Mouse (Mus musculus) midbrain, embryonic 15.5 days (tissue): ENCODE measurements around the gene Vps13d. TPM values are rescaled to one million over a fixed set of nuclear protein-coding genes. Genes with fewer than 3 reads are reported as not detected.

Experiments used
- ATAC-seq: fragments of 200-750 bp; cut with Nextera tagmentation; replicated peaks from 2 replicates; pipeline ENCODE4 v1.8.0; 2017; ENCODE audit warnings: moderate TSS enrichment
- H3K27ac ChIP-seq: fragments of 300-500 bp; sonication (generic); 2 replicates; pipeline ENCODE4 v1.5.1; 2015; ENCODE audit warnings: mild to moderate bottlenecking, inconsistent platforms
- H3K27me3 ChIP-seq: fragments of 300-500 bp; sonication (generic); replicated peaks from 2 replicates; pipeline ENCODE4 v1.6.1; 2015; ENCODE audit warnings: inconsistent platforms
- H3K36me3 ChIP-seq: fragments of 300-500 bp; sonication (generic); replicated peaks from 2 replicates; pipeline ENCODE4 v1.6.1; 2015; ENCODE audit warnings: inconsistent platforms
- H3K4me1 ChIP-seq: fragments of 300-500 bp; sonication (generic); 2 replicates; pipeline ENCODE4 v1.6.1; 2015; ENCODE audit warnings: inconsistent platforms
- H3K4me2 ChIP-seq: fragments of 300-500 bp; sonication (generic); 2 replicates; pipeline ENCODE4 v1.6.1; 2015; ENCODE audit warnings: inconsistent platforms, mild to moderate bottlenecking, moderate library complexity
- H3K4me3 ChIP-seq: fragments of 300-500 bp; sonication (generic); 2 replicates; pipeline ENCODE4 v1.5.1; 2015; ENCODE audit warnings: mild to moderate bottlenecking, inconsistent platforms
- H3K9ac ChIP-seq: fragments of 300-500 bp; sonication (generic); 2 replicates; pipeline ENCODE4 v1.6.1; 2015; ENCODE audit warnings: mild to moderate bottlenecking, inconsistent platforms
- H3K9me3 ChIP-seq: fragments of 300-500 bp; sonication (generic); 2 replicates; pipeline ENCODE4 v1.6.1; 2016; ENCODE audit warnings: inconsistent platforms
- WGBS: fragments of 180-500 bp; shearing (Covaris S2); methylation state at CpG from one replicate; pipeline ENCODE4 v1.1.7; 2015; ENCODE audit warnings: mixed read lengths; 5-methylcytosine and 5-hydroxymethylcytosine counted together
- polyA plus RNA-seq: library from polyadenylated mRNA; unstranded; fragments of >200 nt; fragmentation: Nextera tagmentation; extraction: Ambion mirVana; gene quantifications from 2 replicates; pipeline ENCODE4 v1.2.1, GENCODE M21; 2015

Vps13d gene
- polyA plus RNA-seq, 1 experiment from 2014 or later = 9.6 TPM

- Histone ChIP-seq H3K9me3 (no peaks in the 10 kb centered on the region), H3K9ac (no peak overlapping the region), H3K4me3 (no peak overlapping the region), H3K27ac (no peak overlapping the region), H3K27me3 (no peaks in the 10 kb centered on the region), H3K36me3 (0 out of 2 replicates have a peak, but pooled peaks cover 10% of the 10 kb centered on the region), H3K4me2 (no peak overlapping the region), H3K4me1 (0 out of 2 replicates have a peak, but pooled peaks cover 3% of the 10 kb centered on the region)
- no peak for ATAC-seq
- WGBS = 96% methylated on average over 2 of the region's 2 CpGs
Measured at GRCm38 (mm10) chr4:145020383-145020782, 174.4 kb downstream of the Vps13d start.

GRCm38 (mm10) chr4:145019121-145019714 is 175.6 kb downstream of the Vps13d start:
- Histone ChIP-seq H3K9me3 (no peaks in the 10 kb centered on the region), H3K4me2 (no peak overlapping the region), H3K9ac (no peak overlapping the region), H3K4me1 (no peaks in the 10 kb centered on the region), H3K27me3 (no peaks in the 10 kb centered on the region), H3K36me3 (0 out of 2 replicates have a peak, but pooled peaks cover 10% of the 10 kb centered on the region), H3K4me3 (no peak overlapping the region), H3K27ac (no peak overlapping the region)
- no peak for ATAC-seq
- WGBS = 96% methylated on average over 3 of the region's 3 CpGs

GRCm38 (mm10) chr4:145017745-145018144 is 177.1 kb downstream of the Vps13d start:
- ATAC-seq = no peak
- 92% methylated on average over 2 of the region's 2 CpGs for WGBS
- H3K9ac ChIP-seq = no peak overlapping the region

GRCm38 (mm10) chr4:145016669-145017068 is 178.1 kb downstream of the Vps13d start:
- Histone ChIP-seq H3K9me3 (no peaks in the 10 kb centered on the region), H3K4me1 (no peaks in the 10 kb centered on the region), H3K4me3 (no peak overlapping the region), H3K27ac (no peak overlapping the region), H3K27me3 (no peaks in the 10 kb centered on the region), H3K36me3 (0 out of 2 replicates have a peak, but pooled peaks cover 10% of the 10 kb centered on the region), H3K4me2 (no peak overlapping the region), H3K9ac (no peak overlapping the region)
- no peak for ATAC-seq
- 94% methylated on average over 1 of the region's 1 CpGs for WGBS

More at GRCm38 (mm10) chr4:145017745-145018144, 177.1 kb downstream of the Vps13d start:
- Histone ChIP-seq H3K4me2 (no peak overlapping the region), H3K9me3 (no peaks in the 10 kb centered on the region), H3K27ac (no peak overlapping the region), H3K4me1 (no peaks in the 10 kb centered on the region), H3K4me3 (no peak overlapping the region), H3K27me3 (no peaks in the 10 kb centered on the region), H3K36me3 (0 out of 2 replicates have a peak, but pooled peaks cover 10% of the 10 kb centered on the region)

GRCm38 (mm10) chr4:145014632-145014960 is 180.2 kb downstream of the Vps13d start:
- no peaks in the 10 kb centered on the region for H3K4me1 ChIP-seq
- no peak overlapping the region for H3K9ac ChIP-seq
- H3K4me3 ChIP-seq = no peak overlapping the region
- no peak overlapping the region for H3K4me2 ChIP-seq
- no peak for ATAC-seq
- no peak overlapping the region for H3K27ac ChIP-seq
- 0 out of 2 replicates have a peak, but pooled peaks cover 10% of the 10 kb centered on the region for H3K36me3 ChIP-seq
- no peaks in the 10 kb centered on the region for H3K9me3 ChIP-seq
- H3K27me3 ChIP-seq = no peaks in the 10 kb centered on the region
- 92% methylated on average over 4 of the region's 4 CpGs for WGBS

- Histone ChIP-seq H3K4me1 (no peaks in the 10 kb centered on the region), H3K27me3 (no peaks in the 10 kb centered on the region), H3K9ac (no peak overlapping the region), H3K4me3 (no peak overlapping the region), H3K36me3 (0 out of 2 replicates have a peak, but pooled peaks cover 10% of the 10 kb centered on the region), H3K9me3 (no peaks in the 10 kb centered on the region), H3K4me2 (no peak overlapping the region), H3K27ac (no peak overlapping the region)
- ATAC-seq = no peak
- 83% methylated on average over 7 of the region's 7 CpGs for WGBS
Measured at GRCm38 (mm10) chr4:145013760-145014631, 180.8 kb downstream of the Vps13d start.

GRCm38 (mm10) chr4:145013187-145013586 is 181.6 kb downstream of the Vps13d start:
- Histone ChIP-seq H3K4me3 (no peak overlapping the region), H3K9me3 (no peaks in the 10 kb centered on the region), H3K4me1 (no peaks in the 10 kb centered on the region), H3K36me3 (0 out of 2 replicates have a peak, but pooled peaks cover 10% of the 10 kb centered on the region), H3K9ac (no peak overlapping the region), H3K27me3 (no peaks in the 10 kb centered on the region), H3K27ac (no peak overlapping the region), H3K4me2 (no peak overlapping the region)
- WGBS = 88% methylated on average over 4 of the region's 4 CpGs
- ATAC-seq = no peak

GRCm38 (mm10) chr4:145011156-145011555 is 183.6 kb downstream of the Vps13d start:
- no peak for ATAC-seq

GRCm38 (mm10) chr4:145009934-145010333 is 184.9 kb downstream of the Vps13d start:
- no peaks in the 10 kb centered on the region for H3K9me3 ChIP-seq
- no peaks in the 10 kb centered on the region for H3K27me3 ChIP-seq
- no peak overlapping the region for H3K4me2 ChIP-seq
- peaks cover 4% of the 10 kb centered on the region; the same call in 1 of the 2 replicates for H3K36me3 ChIP-seq
- no peak overlapping the region for H3K4me3 ChIP-seq
- no peaks in the 10 kb centered on the region for H3K4me1 ChIP-seq
- H3K27ac ChIP-seq = no peak overlapping the region
- H3K9ac ChIP-seq = no peak overlapping the region
- ATAC-seq = no peak
- WGBS = 90% methylated on average over 7 of the region's 7 CpGs

More at GRCm38 (mm10) chr4:145011156-145011555, 183.6 kb downstream of the Vps13d start:
- 70% methylated on average over 3 of the region's 3 CpGs for WGBS
- Histone ChIP-seq H3K9ac (no peak overlapping the region), H3K4me3 (no peak overlapping the region), H3K27me3 (no peaks in the 10 kb centered on the region), H3K9me3 (no peaks in the 10 kb centered on the region), H3K27ac (no peak overlapping the region), H3K36me3 (0 out of 2 replicates have a peak, but pooled peaks cover 8% of the 10 kb centered on the region), H3K4me2 (no peak overlapping the region), H3K4me1 (no peaks in the 10 kb centered on the region)

- no peaks in the 10 kb centered on the region for H3K4me1 ChIP-seq
- H3K9me3 ChIP-seq = no peaks in the 10 kb centered on the region
- no peak overlapping the region for H3K4me3 ChIP-seq
- WGBS = 81% methylated on average over 3 of the region's 3 CpGs
- no peak overlapping the region for H3K27ac ChIP-seq
- no peak for ATAC-seq
- peaks cover 4% of the 10 kb centered on the region; the same call in 1 of the 2 replicates for H3K36me3 ChIP-seq
- no peaks in the 10 kb centered on the region for H3K27me3 ChIP-seq
- no peak overlapping the region for H3K4me2 ChIP-seq
- H3K9ac ChIP-seq = no peak overlapping the region
Measured at GRCm38 (mm10) chr4:145009437-145009836, 185.4 kb downstream of the Vps13d start.

GRCm38 (mm10) chr4:145005943-145006545 is 188.8 kb downstream of the Vps13d start:
- Histone ChIP-seq H3K27me3 (no peaks in the 10 kb centered on the region), H3K4me2 (no peak overlapping the region), H3K36me3 (peaks cover 4% of the 10 kb centered on the region; the same call in 1 of the 2 replicates), H3K9me3 (no peaks in the 10 kb centered on the region), H3K9ac (no peak overlapping the region), H3K4me3 (no peak overlapping the region), H3K27ac (no peak overlapping the region), H3K4me1 (no peaks in the 10 kb centered on the region)
- WGBS = 92% methylated on average over 4 of the region's 4 CpGs
- no peak for ATAC-seq

- WGBS = 93% methylated on average over 6 of the region's 6 CpGs
- Histone ChIP-seq H3K27ac (no peak overlapping the region), H3K36me3 (peaks cover 4% of the 10 kb centered on the region; the same call in 1 of the 2 replicates), H3K4me1 (peaks cover 11% of the 10 kb centered on the region), H3K27me3 (no peaks in the 10 kb centered on the region), H3K4me2 (no peak overlapping the region), H3K9ac (no peak overlapping the region), H3K4me3 (no peak overlapping the region), H3K9me3 (no peaks in the 10 kb centered on the region)
- ATAC-seq = no peak
Measured at GRCm38 (mm10) chr4:145004176-145004575, 190.6 kb downstream of the Vps13d start.
